Mouse (Mus musculus) ES-E14 (cell line): ENCODE measurements around the gene Sphk1. TPM values are rescaled to one million over a fixed set of nuclear protein-coding genes. Genes with fewer than 3 reads are reported as not detected.

Source experiments
- DNase-seq: peaks from one replicate; pipeline ENCODE4 v3.0.0-alpha.2; 2013; ENCODE audit warnings: low read depth, low spot score
- H3K27ac ChIP-seq: 2 replicates; pipeline ENCODE4 v1.5.1; 2012; ENCODE audit warnings: low read depth, mild to moderate bottlenecking, low read length, moderate library complexity, mixed read lengths; ENCODE audit not compliant: poor library complexity, insufficient read depth, severe bottlenecking
- H3K36me3 ChIP-seq: 2 replicates; pipeline ENCODE4 v1.6.1; 2012; ENCODE audit warnings: mild to moderate bottlenecking, low read length, moderate library complexity, mixed read lengths; ENCODE audit not compliant: control insufficient read depth, poor library complexity, insufficient read depth, severe bottlenecking
- H3K4me1 ChIP-seq, 2 experiments: fragments of 150-350 bp in 1 of 2; sonication (generic) in 1 of 2; 2 replicates each; pipeline ENCODE4 v1.6.1; 2012; ENCODE audit warnings: low read length in 2 of 2, mild to moderate bottlenecking in 1 of 2, mixed read lengths in 1 of 2; ENCODE audit not compliant: control insufficient read depth in 2 of 2, insufficient read depth in 2 of 2, poor library complexity in 1 of 2
- H3K4me3 ChIP-seq, 2 experiments: fragments of 150-350 bp in 1 of 2; sonication (generic) in 1 of 2; 2 replicates each; pipeline ENCODE4 v1.5.1; 2012; ENCODE audit warnings: low read length in 2 of 2, low read depth in 1 of 2, mild to moderate bottlenecking in 1 of 2, mixed read lengths in 1 of 2; ENCODE audit not compliant: insufficient read depth in 1 of 2, poor library complexity in 1 of 2, severe bottlenecking in 1 of 2
- H3K9ac ChIP-seq: 2 replicates; pipeline ENCODE4 v1.6.1; 2012; ENCODE audit warnings: low read depth, mild to moderate bottlenecking, low read length, mixed read lengths; ENCODE audit not compliant: poor library complexity, insufficient read depth, severe bottlenecking
- H3K9me3 ChIP-seq: fragments of 150-350 bp; sonication (generic); 2 replicates; pipeline ENCODE4 v1.6.1; 2012; ENCODE audit warnings: low read depth, mild to moderate bottlenecking, low read length; ENCODE audit not compliant: control insufficient read depth, insufficient read depth
- CHD2 ChIP-seq: IDR thresholded peaks from 2 replicates; pipeline ENCODE4 v1.6.1; 2014; ENCODE audit warnings: mild to moderate bottlenecking, low read depth, low read length, inconsistent platforms
- HCFC1 ChIP-seq: IDR thresholded peaks from 2 replicates; pipeline ENCODE4 v1.6.1; 2012; ENCODE audit warnings: low read length, inconsistent platforms, borderline replicate concordance; ENCODE audit not compliant: insufficient read depth
- MAFK ChIP-seq: IDR thresholded peaks from 2 replicates; pipeline ENCODE4 v1.6.1; 2014; ENCODE audit warnings: mild to moderate bottlenecking, low read depth, low read length, inconsistent platforms; ENCODE audit not compliant: insufficient read depth
- ZC3H11A ChIP-seq: IDR thresholded peaks from 2 replicates; pipeline ENCODE4 v1.6.1; 2012; ENCODE audit warnings: low read depth, mild to moderate bottlenecking, inconsistent platforms, low read length, borderline replicate concordance
- ZNF384 ChIP-seq: IDR thresholded peaks from 2 replicates; pipeline ENCODE4 v1.6.1; 2012; ENCODE audit warnings: low read depth, low read length, inconsistent platforms
- in situ Hi-C, 2 experiments: fragments of 600-800 bp; cut with MboI; formaldehyde crosslinking; loops; one replicate each; pipeline ENCODE4 v1.15.1; 2025; ENCODE audit warnings: low sequenced_read_pairs in 2 of 2, inconsistent platforms in 1 of 2; ENCODE audit not compliant: unreplicated experiment in 2 of 2
- total RNA-seq: library from RNA; depleted of rRNA; stranded (reverse); fragments of 300-350 nt; gene quantifications from 2 replicates; pipeline ENCODE4 v1.2.3, GENCODE M21; 2012

The Sphk1 gene
- total RNA-seq, 1 experiment: 2.1 TPM

DNA sequence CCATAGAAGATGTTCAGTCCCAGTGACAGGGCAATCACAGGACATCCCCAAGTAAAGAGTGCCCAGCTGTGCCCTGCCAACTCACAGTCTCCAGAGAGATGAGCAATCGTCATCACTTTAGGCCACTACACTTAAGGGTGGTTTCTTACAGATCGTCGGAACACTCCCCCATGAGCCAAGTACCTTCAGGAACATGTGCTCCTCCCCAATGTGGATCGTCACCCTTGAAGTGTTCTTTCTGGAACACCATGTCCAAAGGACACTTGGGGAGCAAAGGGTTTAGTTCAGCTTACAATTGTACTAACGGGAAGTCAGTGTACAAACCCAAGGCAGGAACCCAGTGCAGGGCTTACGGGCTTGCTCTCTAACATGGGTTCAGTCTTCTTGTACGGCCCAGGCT is 18.6 kb upstream of the Sphk1 start:
- DNase-seq: no peak
- H3K36me3 ChIP-seq: no peaks in the 10 kb centered on the region
- in situ Hi-C loops: no loop called here

DNA sequence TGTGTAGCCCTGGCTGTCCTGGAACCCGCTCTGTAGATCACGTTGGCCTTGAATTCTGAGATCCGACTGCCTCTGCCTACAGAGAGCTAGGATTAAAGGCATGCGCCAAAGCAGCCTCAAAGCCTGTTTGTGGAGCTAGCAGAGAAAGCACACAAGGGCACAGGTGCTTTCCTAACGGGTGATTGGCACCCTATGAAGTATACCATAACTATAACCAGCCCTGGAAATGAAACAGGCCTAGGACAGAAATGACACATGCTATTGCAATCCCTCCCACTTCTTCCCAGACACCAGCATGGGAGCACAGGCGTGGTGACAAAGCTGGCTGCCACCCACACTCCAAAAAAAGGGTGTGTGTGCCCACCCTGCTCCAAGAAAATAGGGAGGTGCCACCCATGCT is 17.7 kb upstream of the Sphk1 start:
- no peak overlapping the region for H3K4me3 ChIP-seq
- H3K9me3 ChIP-seq: no peaks in the 10 kb centered on the region
- H3K36me3 ChIP-seq: no peaks in the 10 kb centered on the region
- in situ Hi-C loops: no loop called here
- TF ChIP-seq MAFK (no peak), ZNF384 (no peak), CHD2 (no peak), ZC3H11A (no peak), HCFC1 (no peak)
- no peak for DNase-seq
- H3K9ac ChIP-seq: no peak overlapping the region
- H3K27ac ChIP-seq: no peak overlapping the region
- 0 out of 4 replicates have a peak, but pooled peaks cover 0 to 3% of the 10 kb centered on the region in 2 experiments for H3K4me1 ChIP-seq

More for the DNA sequence above, 18.6 kb upstream of the Sphk1 start:
- TF ChIP-seq ZNF384: no peak
- TF ChIP-seq MAFK: no peak
- TF ChIP-seq ZC3H11A: no peak
- no peak for TF ChIP-seq HCFC1
- TF ChIP-seq CHD2: no peak
- Histone ChIP-seq H3K9me3 (no peaks in the 10 kb centered on the region), H3K4me1 (0 out of 4 replicates have a peak, but pooled peaks cover 0 to 3% of the 10 kb centered on the region in 2 experiments), H3K4me3 (no peak overlapping the region), H3K9ac (no peak overlapping the region), H3K27ac (no peak overlapping the region)

DNA sequence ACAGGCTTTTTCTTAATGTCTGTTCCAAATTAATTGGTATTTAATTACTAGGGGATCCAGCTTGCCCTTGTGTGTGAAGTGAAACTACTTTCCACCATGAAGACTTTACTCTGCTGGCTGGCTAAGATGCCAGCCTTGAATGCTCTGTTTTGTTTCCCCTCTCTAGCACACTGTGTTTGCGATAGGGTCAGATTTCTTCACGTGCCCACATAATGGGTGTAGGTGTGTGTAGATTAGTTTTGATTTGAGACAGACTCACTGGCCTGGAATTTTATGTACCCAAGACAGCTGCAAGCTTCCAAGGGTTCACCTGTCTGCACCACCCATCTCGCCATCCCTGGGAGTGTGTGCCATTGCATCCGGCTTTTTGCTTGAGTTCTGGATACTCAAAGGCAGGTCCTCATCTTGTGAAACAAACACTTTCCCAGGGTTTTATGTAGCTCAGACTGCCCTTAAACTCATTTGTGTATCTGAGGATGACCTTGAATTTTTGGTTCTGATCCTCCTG is 17.1 kb upstream of the Sphk1 start:
- H3K9ac ChIP-seq: no peak overlapping the region
- no peak for DNase-seq

DNA sequence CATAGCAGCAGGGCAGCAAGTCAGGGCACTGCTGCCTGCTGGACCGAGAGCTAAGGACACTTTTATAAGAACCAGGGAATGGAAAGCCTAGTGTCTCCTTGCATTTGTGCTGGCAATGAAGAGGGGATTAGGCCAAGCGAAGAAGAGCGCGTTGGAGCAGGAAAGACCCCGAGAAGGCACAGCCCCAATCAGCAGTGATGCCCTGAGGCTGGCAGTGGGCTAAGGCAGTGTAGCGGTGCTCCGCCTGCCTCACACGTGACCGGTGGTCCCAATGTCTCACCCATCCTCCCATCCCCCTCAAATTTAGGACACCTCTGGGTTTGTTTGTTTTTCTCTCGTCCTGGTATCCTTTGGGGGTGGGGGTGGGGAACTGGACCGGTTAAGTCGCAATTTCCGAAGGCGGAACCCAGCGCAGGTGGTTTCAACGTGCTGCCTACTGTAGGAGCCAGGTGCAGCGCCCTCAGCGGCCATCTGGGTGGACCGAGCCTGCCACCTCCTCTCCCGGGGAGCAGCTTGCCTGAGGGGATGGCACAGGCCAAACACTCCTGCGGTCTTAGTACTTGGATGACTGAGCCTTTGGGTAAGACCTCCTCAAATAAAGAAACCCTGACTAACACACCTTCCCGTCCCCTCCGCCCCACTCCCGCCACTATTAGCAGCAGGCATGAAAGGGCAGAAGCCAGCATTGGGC is 15.2 kb upstream of the Sphk1 start:
- Histone ChIP-seq H3K4me3 (peak overlapping the region; percentile 47 to 49), H3K36me3 (no peaks in the 10 kb centered on the region), H3K4me1 (0 out of 4 replicates have a peak, but pooled peaks cover 0 to 4% of the 10 kb centered on the region in 2 experiments), H3K9me3 (no peaks in the 10 kb centered on the region), H3K9ac (0 out of 2 replicates have a peak overlapping the region, but pooled peaks have one; percentile 25), H3K27ac (no peak overlapping the region)
- in situ Hi-C loops: no loop called here
- no peak for TF ChIP-seq HCFC1
- TF ChIP-seq MAFK: no peak
- TF ChIP-seq ZNF384: no peak
- no peak for TF ChIP-seq CHD2
- no peak for TF ChIP-seq ZC3H11A
- no peak for DNase-seq

More for the DNA sequence above, 17.1 kb upstream of the Sphk1 start:
- TF ChIP-seq MAFK: no peak
- TF ChIP-seq HCFC1: no peak
- no peak for TF ChIP-seq ZC3H11A
- TF ChIP-seq CHD2: no peak
- no peak for TF ChIP-seq ZNF384
- no peaks in the 10 kb centered on the region for H3K9me3 ChIP-seq
- in situ Hi-C loops: no loop called here
- H3K36me3 ChIP-seq: no peaks in the 10 kb centered on the region
- H3K27ac ChIP-seq: no peak overlapping the region
- no peak overlapping the region for H3K4me3 ChIP-seq
- H3K4me1 ChIP-seq: 0 out of 4 replicates have a peak, but pooled peaks cover 0 to 3% of the 10 kb centered on the region in 2 experiments
